Mouse (Mus musculus) bone marrow macrophage, adult 2 months (primary cell): Measurements from ENCODE around the gene Tas1r3.

Experiments
- CTCF ChIP-seq: IDR thresholded peaks from 2 replicates; pipeline ENCODE4 v1.5.1; 2012; ENCODE audit warnings: low read depth, mild to moderate bottlenecking, low read length, moderate library complexity
- POLR2A ChIP-seq: IDR thresholded peaks from 2 replicates; pipeline ENCODE4 v1.6.1; 2012; ENCODE audit warnings: mild to moderate bottlenecking, low read depth, low read length, borderline replicate concordance

GRCm38 (mm10) chr4:155898318-155898717, 35.2 kb upstream of the Tas1r3 start:
- no peak for TF ChIP-seq CTCF
- TF ChIP-seq POLR2A, result no peak
